Mouse (Mus musculus): ENCODE results near the gene Itgb1bp1. TPM values are rescaled to one million over a fixed set of nuclear protein-coding genes. Genes with fewer than 3 reads are reported as not detected.
A peak's percentile ranks its signal among the peaks of the same experiment; 100 is the strongest.

Itgb1bp1 gene
- polyA plus RNA-seq, 1 experiment from 2014 or later: 43.8 TPM

- H3K9me3 ChIP-seq: no peaks in the 10 kb centered on the region
- WGBS: 85% methylated on average over 9 of the region's 9 CpGs
- no peak overlapping the region for H3K4me3 ChIP-seq
- H3K4me1 ChIP-seq: 0 out of 2 replicates have a peak, but pooled peaks cover 3% of the 10 kb centered on the region
- no peak for ATAC-seq (ENCODE audit: low FRiP score, low read depth)
- H3K27ac ChIP-seq (replicated peaks): no peak overlapping the region
- H3K9ac ChIP-seq (replicated peaks): no peak overlapping the region
- no peaks in the 10 kb centered on the region for H3K27me3 ChIP-seq
- no peak overlapping the region for H3K4me2 ChIP-seq (replicated peaks)
- peaks cover 47% of the 10 kb centered on the region for H3K36me3 ChIP-seq
These were observed 35.1 kb upstream of the Itgb1bp1 start for GRCm38 (mm10) chr12:21321170-21321569.

- Histone ChIP-seq H3K4me1 (peaks cover 6% of the 10 kb centered on the region; the same call in 1 of the 2 replicates), H3K36me3 (peaks cover 40% of the 10 kb centered on the region), H3K27ac (replicated peaks) (no peak overlapping the region), H3K4me2 (replicated peaks) (no peak overlapping the region), H3K9ac (replicated peaks) (no peak overlapping the region), H3K27me3 (no peaks in the 10 kb centered on the region), H3K4me3 (no peak overlapping the region), H3K9me3 (no peaks in the 10 kb centered on the region)
- no peak for ATAC-seq (ENCODE audit: low FRiP score, low read depth)
- WGBS: 92% methylated on average over 4 of the region's 4 CpGs
These were observed 34.2 kb upstream of the Itgb1bp1 start for GRCm38 (mm10) chr12:21320317-21320716.

GRCm38 (mm10) chr12:21318143-21318895, 32.2 kb upstream of the Itgb1bp1 start:
- no peak overlapping the region for H3K9ac ChIP-seq (replicated peaks)
- no peaks in the 10 kb centered on the region for H3K9me3 ChIP-seq
- H3K4me2 ChIP-seq (replicated peaks): no peak overlapping the region
- 77% methylated on average over 12 of the region's 12 CpGs for WGBS
- peaks cover 6% of the 10 kb centered on the region; the same call in 1 of the 2 replicates for H3K4me1 ChIP-seq
- no peak for ATAC-seq (ENCODE audit: low FRiP score, low read depth)
- H3K36me3 ChIP-seq: peaks cover 42% of the 10 kb centered on the region
- H3K27me3 ChIP-seq: no peaks in the 10 kb centered on the region
- no peak overlapping the region for H3K4me3 ChIP-seq
- no peak overlapping the region for H3K27ac ChIP-seq (replicated peaks)

GRCm38 (mm10) chr12:21316869-21317265, 30.8 kb upstream of the Itgb1bp1 start:
- peak overlapping the region; percentile 59 for H3K4me3 ChIP-seq
- peaks cover 40% of the 10 kb centered on the region for H3K36me3 ChIP-seq
- no peaks in the 10 kb centered on the region for H3K9me3 ChIP-seq
- 36% methylated on average over 7 of the region's 7 CpGs for WGBS
- no peaks in the 10 kb centered on the region for H3K27me3 ChIP-seq
- peak overlapping the region; percentile 59 for H3K4me2 ChIP-seq (replicated peaks)
- H3K9ac ChIP-seq (replicated peaks): peak overlapping the region; percentile 65
- no peak overlapping the region for H3K27ac ChIP-seq (replicated peaks)
- ATAC-seq (ENCODE audit: low FRiP score, low read depth): no peak
- H3K4me1 ChIP-seq: peaks cover 6% of the 10 kb centered on the region; the same call in 1 of the 2 replicates

- 3% methylated on average over 59 of the region's 59 CpGs for WGBS
- Histone ChIP-seq H3K36me3 (peaks cover 44% of the 10 kb centered on the region), H3K4me3 (peak within 1 kb of the TSS; percentile 59), H3K9me3 (no peaks in the 10 kb centered on the region), H3K27ac (replicated peaks) (peak within 1 kb of the TSS; percentile 27; the same call in 1 of the 2 replicates), H3K4me1 (peaks cover 6% of the 10 kb centered on the region; the same call in 1 of the 2 replicates), H3K9ac (replicated peaks) (peak within 1 kb of the TSS; percentile 65), H3K27me3 (no peaks in the 10 kb centered on the region), H3K4me2 (replicated peaks) (peak within 1 kb of the TSS; percentile 59)
- ATAC-seq (ENCODE audit: low FRiP score, low read depth): peak; percentile 92
These were observed 30.1 kb upstream of the Itgb1bp1 start, which contains the start of gene Iah1 for GRCm38 (mm10) chr12:21315923-21316868. Iah1 (plus strand) TSS chr12:21316389.

- no peaks in the 10 kb centered on the region for H3K9me3 ChIP-seq
- WGBS: 88% methylated on average over 5 of the region's 5 CpGs
- no peak overlapping the region for H3K4me2 ChIP-seq (replicated peaks)
- H3K27me3 ChIP-seq: no peaks in the 10 kb centered on the region
- H3K9ac ChIP-seq (replicated peaks): no peak overlapping the region
- no peak overlapping the region for H3K27ac ChIP-seq (replicated peaks)
- no peak overlapping the region for H3K4me3 ChIP-seq
- peaks cover 6% of the 10 kb centered on the region; the same call in 1 of the 2 replicates for H3K4me1 ChIP-seq
- H3K36me3 ChIP-seq: peaks cover 71% of the 10 kb centered on the region
- no peak for ATAC-seq (ENCODE audit: low FRiP score, low read depth)
These were observed 26.1 kb upstream of the Itgb1bp1 start for GRCm38 (mm10) chr12:21312201-21312600.

GRCm38 (mm10) chr12:21306721-21307120, 20.6 kb upstream of the Itgb1bp1 start:
- 89% methylated on average over 4 of the region's 4 CpGs for WGBS
- H3K27ac ChIP-seq (replicated peaks): no peak overlapping the region
- H3K4me1 ChIP-seq: no peaks in the 10 kb centered on the region
- no peak overlapping the region for H3K4me3 ChIP-seq
- no peak overlapping the region for H3K9ac ChIP-seq (replicated peaks)
- no peaks in the 10 kb centered on the region for H3K27me3 ChIP-seq
- H3K9me3 ChIP-seq: no peaks in the 10 kb centered on the region
- H3K4me2 ChIP-seq (replicated peaks): no peak overlapping the region
- H3K36me3 ChIP-seq: peaks cover 94% of the 10 kb centered on the region
- ATAC-seq (ENCODE audit: low FRiP score, low read depth): no peak

GRCm38 (mm10) chr12:21305741-21306140, 19.7 kb upstream of the Itgb1bp1 start:
- no peaks in the 10 kb centered on the region for H3K9me3 ChIP-seq
- H3K4me3 ChIP-seq: no peak overlapping the region
- H3K36me3 ChIP-seq: peaks cover 91% of the 10 kb centered on the region
- H3K27ac ChIP-seq (replicated peaks): no peak overlapping the region
- ATAC-seq (ENCODE audit: low FRiP score, low read depth): no peak
- H3K27me3 ChIP-seq: no peaks in the 10 kb centered on the region
- 91% methylated on average over 3 of the region's 4 CpGs for WGBS
- no peak overlapping the region for H3K4me2 ChIP-seq (replicated peaks)
- H3K9ac ChIP-seq (replicated peaks): no peak overlapping the region
- no peaks in the 10 kb centered on the region for H3K4me1 ChIP-seq

- Histone ChIP-seq H3K9me3 (no peaks in the 10 kb centered on the region), H3K4me3 (no peak overlapping the region), H3K36me3 (peaks cover 86% of the 10 kb centered on the region), H3K4me2 (replicated peaks) (no peak overlapping the region), H3K27me3 (no peaks in the 10 kb centered on the region), H3K27ac (replicated peaks) (no peak overlapping the region), H3K4me1 (no peaks in the 10 kb centered on the region), H3K9ac (replicated peaks) (no peak overlapping the region)
- WGBS: 78% methylated on average over 5 of the region's 5 CpGs
- no peak for ATAC-seq (ENCODE audit: low FRiP score, low read depth)
These were observed 16.3 kb upstream of the Itgb1bp1 start for GRCm38 (mm10) chr12:21302361-21302783.

GRCm38 (mm10) chr12:21301932-21302331, 15.8 kb upstream of the Itgb1bp1 start:
- no peak for ATAC-seq (ENCODE audit: low FRiP score, low read depth)
- Histone ChIP-seq H3K9ac (replicated peaks) (no peak overlapping the region), H3K9me3 (no peaks in the 10 kb centered on the region), H3K4me3 (no peak overlapping the region), H3K4me1 (no peaks in the 10 kb centered on the region), H3K36me3 (peaks cover 87% of the 10 kb centered on the region), H3K27me3 (no peaks in the 10 kb centered on the region), H3K27ac (replicated peaks) (no peak overlapping the region), H3K4me2 (replicated peaks) (no peak overlapping the region)
- WGBS: 90% methylated on average over 8 of the region's 8 CpGs

- Histone ChIP-seq H3K9me3 (no peaks in the 10 kb centered on the region), H3K4me3 (no peak overlapping the region), H3K27me3 (no peaks in the 10 kb centered on the region), H3K4me2 (replicated peaks) (no peak overlapping the region), H3K4me1 (no peaks in the 10 kb centered on the region), H3K27ac (replicated peaks) (no peak overlapping the region), H3K36me3 (peaks cover 88% of the 10 kb centered on the region), H3K9ac (replicated peaks) (no peak overlapping the region)
- WGBS: 91% methylated on average over 7 of the region's 7 CpGs
- ATAC-seq (ENCODE audit: low FRiP score, low read depth): no peak
These were observed 15.2 kb upstream of the Itgb1bp1 start for GRCm38 (mm10) chr12:21301324-21301723.

GRCm38 (mm10) chr12:21298856-21299255, 12.8 kb upstream of the Itgb1bp1 start:
- H3K9ac ChIP-seq (replicated peaks): no peak overlapping the region
- no peak overlapping the region for H3K4me2 ChIP-seq (replicated peaks)
- WGBS: 96% methylated on average over 11 of the region's 11 CpGs
- no peaks in the 10 kb centered on the region for H3K27me3 ChIP-seq
- H3K4me1 ChIP-seq: no peaks in the 10 kb centered on the region
- H3K36me3 ChIP-seq: peaks cover 89% of the 10 kb centered on the region
- H3K4me3 ChIP-seq: no peak overlapping the region
- ATAC-seq (ENCODE audit: low FRiP score, low read depth): no peak
- H3K27ac ChIP-seq (replicated peaks): no peak overlapping the region
- no peaks in the 10 kb centered on the region for H3K9me3 ChIP-seq
